Mouse (Mus musculus) liver, embryonic 14.5 days (tissue): Measurements from ENCODE around the gene Zmym6. TPM values are rescaled to one million over a fixed set of nuclear protein-coding genes. Genes with fewer than 3 reads are reported as not detected.
"Not testable (repeated sequence)": the region's sequence is repeated elsewhere in the genome, so short reads cannot be mapped to it uniquely, and the experiment has no call there.

Experiments used
- ATAC-seq: fragments of 200-750 bp; cut with Nextera tagmentation; 2 replicates; pipeline ENCODE4 v1.8.0; 2017; ENCODE audit warnings: moderate number of reproducible peaks, mild to moderate bottlenecking, moderate library complexity; ENCODE audit not compliant: insufficient read depth
- DNase-seq, 3 experiments: peaks; one replicate each; pipeline ENCODE4 v3.0.0-alpha.2; 2012 to 2013; ENCODE audit warnings: low read depth in 3 of 3, low spot score in 3 of 3
- H3K27ac ChIP-seq: fragments of 300-500 bp; sonication (generic); 2 replicates; pipeline ENCODE4 v1.5.1; 2014; ENCODE audit warnings: moderate library complexity, mild to moderate bottlenecking, control low read depth, inconsistent platforms
- H3K27me3 ChIP-seq: fragments of 300-500 bp; sonication (generic); 2 replicates; pipeline ENCODE4 v1.6.1; 2014; ENCODE audit warnings: mild to moderate bottlenecking, low read length, moderate library complexity; ENCODE audit not compliant: control insufficient read depth, insufficient read depth
- H3K36me3 ChIP-seq: fragments of 300-500 bp; sonication (generic); replicated peaks from 2 replicates; pipeline ENCODE4 v1.6.1; 2014; ENCODE audit warnings: low read depth; ENCODE audit not compliant: control insufficient read depth, insufficient read depth
- H3K4me1 ChIP-seq, 2 experiments: fragments of 200-500 bp in 1 of 2; fragments of 300-500 bp in 1 of 2; sonication (generic) in 1 of 2; replicated peaks; 2 replicates each; pipeline ENCODE4 v1.6.1; 2012 to 2014; ENCODE audit warnings: antibody characterized with exemption in 1 of 2, inconsistent platforms in 1 of 2, low read length in 1 of 2; ENCODE audit not compliant: control insufficient read depth in 2 of 2, insufficient read depth in 2 of 2
- H3K4me2 ChIP-seq: fragments of 300-500 bp; sonication (generic); 2 replicates; pipeline ENCODE4 v1.6.1; 2014; ENCODE audit warnings: low read depth, mild to moderate bottlenecking, control low read depth, moderate library complexity
- H3K4me3 ChIP-seq, 2 experiments: fragments of 200-500 bp in 1 of 2; fragments of 300-500 bp in 1 of 2; sonication (generic) in 1 of 2; 2 replicates each; pipeline ENCODE4 v1.5.1; 2012 to 2014; ENCODE audit warnings: low read depth in 2 of 2, low read length in 2 of 2, mild to moderate bottlenecking in 2 of 2, control low read depth in 1 of 2, inconsistent platforms in 1 of 2, moderate library complexity in 1 of 2; ENCODE audit not compliant: insufficient read depth in 1 of 2
- H3K9ac ChIP-seq: fragments of 300-500 bp; sonication (generic); replicated peaks from 2 replicates; pipeline ENCODE4 v1.6.1; 2014; ENCODE audit warnings: mild to moderate bottlenecking, control low read depth, moderate library complexity
- H3K9me3 ChIP-seq: fragments of 300-500 bp; sonication (generic); 2 replicates; pipeline ENCODE4 v1.6.1; 2016; ENCODE audit warnings: low read length, mixed read lengths; ENCODE audit not compliant: control insufficient read depth
- CTCF ChIP-seq: IDR thresholded peaks from 2 replicates; pipeline ENCODE4 v1.5.1; 2016; ENCODE audit warnings: antibody characterized with exemption, low read depth, control low read depth
- EP300 ChIP-seq: IDR thresholded peaks from 2 replicates; pipeline ENCODE4 v1.6.1; 2016; ENCODE audit warnings: antibody characterized with exemption, low read depth
- WGBS: fragments of 180-500 bp; shearing (Covaris S2); extraction: QIAGEN DNeasy Blood & Tissue Kit; methylation state at CpG from one replicate; pipeline ENCODE4 v1.1.7; 2014; ENCODE audit not compliant: insufficient replicate concordance; 5-methylcytosine and 5-hydroxymethylcytosine counted together
- polyA plus RNA-seq, 2 experiments: library from polyadenylated mRNA; depleted of rRNA in 1 of 2; stranded (reverse) in 1 of 2; unstranded in 1 of 2; fragments of >200 nt; fragmentation: Nextera tagmentation in 1 of 2; extraction: Ambion mirVana in 1 of 2; gene quantifications; 2 replicates each; pipeline versions ENCODE4 v1.2.1 to v1.2.3; 2012 to 2014

Zmym6 gene
- polyA plus RNA-seq, 2 experiments, result 1.9 to 3.7 TPM

- no peaks in the 10 kb centered on the region for H3K9me3 ChIP-seq
- H3K4me2 ChIP-seq, result no peak overlapping the region
- no peak for DNase-seq
- no peaks in the 10 kb centered on the region for H3K4me1 ChIP-seq
- H3K27ac ChIP-seq, result no peak overlapping the region
- no peak overlapping the region for H3K9ac ChIP-seq
- no peak overlapping the region for H3K4me3 ChIP-seq
- TF ChIP-seq CTCF (no peak), EP300 (no peak)
- no peaks in the 10 kb centered on the region for H3K27me3 ChIP-seq
- WGBS, result 63% methylated on average over 1 of the region's 1 CpGs
- no peaks in the 10 kb centered on the region for H3K36me3 ChIP-seq
- ATAC-seq, result no peak
Measured at GRCm38 (mm10) chr4:127085761-127086160, 8.6 kb downstream of the Zmym6 start.

DNA sequence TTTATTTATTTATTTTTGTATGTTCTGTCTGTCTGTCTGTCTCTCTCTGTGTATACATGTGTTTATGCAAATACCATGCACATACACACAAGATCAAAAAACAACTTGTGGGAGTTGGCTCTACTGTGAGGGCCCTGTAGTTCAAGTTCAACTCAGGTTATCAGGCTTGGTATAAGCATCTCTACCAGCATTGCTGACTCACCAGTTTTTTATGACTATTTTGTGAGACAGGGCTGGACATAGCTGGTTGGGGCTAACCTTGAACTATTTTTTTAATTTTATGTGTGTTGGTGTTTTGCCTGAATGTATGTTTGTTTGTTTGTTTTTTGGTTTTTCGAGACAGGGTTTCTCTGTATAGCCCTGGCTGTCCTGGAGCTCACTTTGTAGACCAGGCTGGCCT lies 14.0 kb downstream of the Zmym6 start:
- Histone ChIP-seq H3K4me2 (no peak overlapping the region), H3K36me3 (no peaks in the 10 kb centered on the region), H3K9ac (no peak overlapping the region), H3K27ac (no peak overlapping the region), H3K4me1 (no peaks in the 10 kb centered on the region), H3K9me3 (no peaks in the 10 kb centered on the region), H3K4me3 (no peak overlapping the region), H3K27me3 (no peaks in the 10 kb centered on the region)
- no peak for ATAC-seq
- TF ChIP-seq CTCF (no peak), EP300 (no peak)
- DNase-seq, result no peak
- WGBS, result 71% methylated on average over 1 of the region's 1 CpGs

DNA sequence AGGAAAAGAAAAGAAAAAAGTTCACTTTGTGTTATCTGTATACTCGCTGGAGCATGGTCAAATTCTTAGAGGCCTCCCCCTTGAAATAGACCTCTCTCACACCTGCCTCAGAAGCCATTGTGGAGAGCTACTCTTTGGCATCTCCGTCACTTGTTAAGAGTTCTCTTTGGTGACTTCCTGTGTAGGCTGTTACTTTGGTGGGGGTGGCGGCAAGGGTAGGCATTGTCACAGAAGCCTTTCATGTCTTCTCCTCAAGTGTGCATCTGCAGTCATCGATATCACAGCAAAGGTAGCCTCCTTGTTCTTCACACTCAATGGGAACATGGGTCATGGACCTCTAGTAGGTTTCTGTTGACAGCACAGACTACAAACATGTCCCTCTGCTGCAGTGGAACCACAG lies 17.9 kb downstream of the Zmym6 start:
- 60% methylated on average over 4 of the region's 4 CpGs for WGBS
- no peak overlapping the region for H3K9ac ChIP-seq
- no peaks in the 10 kb centered on the region for H3K9me3 ChIP-seq
- ATAC-seq, result no peak
- H3K4me3 ChIP-seq, result no peak overlapping the region
- no peaks in the 10 kb centered on the region for H3K36me3 ChIP-seq
- H3K4me2 ChIP-seq, result no peak overlapping the region
- no peak overlapping the region for H3K27ac ChIP-seq
- H3K4me1 ChIP-seq, result no peaks in the 10 kb centered on the region
- TF ChIP-seq EP300 (no peak), CTCF (no peak)
- DNase-seq, result no peak
- H3K27me3 ChIP-seq, result no peaks in the 10 kb centered on the region

GRCm38 (mm10) chr4:127099552-127099951 lies 22.4 kb downstream of the Zmym6 start:
- not testable (repeated sequence) for H3K9me3 ChIP-seq, H3K4me1 ChIP-seq, DNase-seq, H3K27ac ChIP-seq, H3K4me3 ChIP-seq, H3K36me3 ChIP-seq, ATAC-seq, H3K4me2 ChIP-seq, H3K27me3 ChIP-seq, H3K9ac ChIP-seq
- WGBS, result 81% methylated on average over 1 of the region's 2 CpGs

DNA sequence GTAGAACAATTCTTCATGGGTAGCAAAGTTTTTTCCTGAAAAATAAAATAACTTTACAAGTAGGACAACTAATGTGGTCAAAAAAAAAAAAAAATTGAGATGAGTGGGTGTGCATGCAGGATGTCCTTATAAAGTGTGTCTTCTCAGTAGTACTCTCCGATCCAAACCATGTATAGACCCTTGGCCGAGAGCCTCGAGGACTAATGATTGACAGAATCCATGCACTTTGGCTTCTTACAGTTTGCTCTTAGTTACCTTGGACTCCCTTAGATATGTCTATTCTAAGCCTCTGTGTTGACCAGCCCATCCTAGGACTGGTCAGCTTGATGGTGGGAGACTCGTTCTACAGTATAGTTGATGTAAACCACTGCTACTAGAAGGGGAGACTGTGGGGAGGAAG lies 30.4 kb downstream of the Zmym6 start:
- Histone ChIP-seq H3K36me3 (no peaks in the 10 kb centered on the region), H3K4me2 (no peak overlapping the region), H3K27ac (no peak overlapping the region), H3K9ac (no peak overlapping the region), H3K4me1 (no peaks in the 10 kb centered on the region), H3K9me3 (no peaks in the 10 kb centered on the region), H3K4me3 (no peak overlapping the region), H3K27me3 (no peaks in the 10 kb centered on the region)
- TF ChIP-seq CTCF (no peak), EP300 (no peak)
- ATAC-seq (no peak), DNase-seq (no peak)
- 72% methylated on average over 4 of the region's 4 CpGs for WGBS

DNA sequence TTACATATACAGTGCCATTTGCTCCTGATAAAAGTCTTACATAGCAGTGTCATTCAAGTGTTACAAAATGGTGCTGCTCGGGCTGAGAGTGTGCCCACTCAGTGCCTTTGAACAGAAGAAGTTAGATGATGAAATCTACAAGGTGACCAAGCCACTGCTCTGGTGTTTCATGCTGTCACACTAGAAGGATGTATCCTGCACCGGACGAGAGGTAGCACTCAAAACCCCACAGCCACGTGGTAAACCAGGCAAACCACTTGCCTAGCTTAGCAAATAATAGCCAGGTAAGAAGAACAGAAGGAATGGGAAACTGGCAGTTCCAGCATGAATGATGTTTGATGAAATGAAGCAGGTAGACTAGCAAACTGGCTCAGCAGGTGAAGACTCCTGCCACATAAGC lies 33.4 kb downstream of the Zmym6 start:
- TF ChIP-seq EP300, result no peak
- TF ChIP-seq CTCF, result no peak
- ATAC-seq (no peak), DNase-seq (no peak)
- no peaks in the 10 kb centered on the region for H3K36me3 ChIP-seq
- no peak overlapping the region for H3K9ac ChIP-seq
- H3K4me1 ChIP-seq, result no peaks in the 10 kb centered on the region
- H3K27ac ChIP-seq, result no peak overlapping the region
- no peaks in the 10 kb centered on the region for H3K9me3 ChIP-seq
- WGBS, result 58% methylated on average over 4 of the region's 4 CpGs
- H3K27me3 ChIP-seq, result no peaks in the 10 kb centered on the region
- H3K4me2 ChIP-seq, result no peak overlapping the region
- no peak overlapping the region for H3K4me3 ChIP-seq
